Mouse (Mus musculus) ES-Bruce4 (cell line): ENCODE data around the gene Ptbp3. TPM values are rescaled to one million over a fixed set of nuclear protein-coding genes. Genes with fewer than 3 reads are reported as not detected.
"Not testable (repeated sequence)": the region's sequence is repeated elsewhere in the genome, so short reads cannot be mapped to it uniquely, and the experiment has no call there.

ENCODE experiments used
- H3K27ac ChIP-seq: 2 replicates; pipeline ENCODE4 v1.5.1; 2012; ENCODE audit warnings: low read length, inconsistent platforms; ENCODE audit not compliant: insufficient read depth
- H3K27me3 ChIP-seq: 2 replicates; pipeline ENCODE4 v1.6.1; 2012; ENCODE audit warnings: mild to moderate bottlenecking, low read length, inconsistent platforms; ENCODE audit not compliant: control insufficient read depth, poor library complexity, insufficient read depth, severe bottlenecking
- H3K36me3 ChIP-seq: 2 replicates; pipeline ENCODE4 v1.6.1; 2012; ENCODE audit warnings: inconsistent platforms, mild to moderate bottlenecking, low read length, moderate library complexity; ENCODE audit not compliant: control insufficient read depth, poor library complexity, insufficient read depth, severe bottlenecking
- H3K4me1 ChIP-seq: one replicate; pipeline ENCODE4 v1.8.1; 2011; ENCODE audit warnings: low read length; ENCODE audit not compliant: control insufficient read depth, insufficient read depth
- H3K4me3 ChIP-seq: 2 replicates; pipeline ENCODE4 v1.5.1; 2011; ENCODE audit warnings: low read depth, mild to moderate bottlenecking, low read length
- H3K9ac ChIP-seq: 2 replicates; pipeline ENCODE4 v1.6.1; 2012; ENCODE audit warnings: low read depth, mild to moderate bottlenecking, inconsistent platforms; ENCODE audit not compliant: poor library complexity, severe bottlenecking
- H3K9me3 ChIP-seq: replicated peaks from 2 replicates; pipeline ENCODE4 v1.6.1; 2012; ENCODE audit warnings: mild to moderate bottlenecking, low read length, inconsistent platforms; ENCODE audit not compliant: control insufficient read depth, poor library complexity, insufficient read depth, severe bottlenecking
- CTCF ChIP-seq: IDR thresholded peaks from one replicate; pipeline ENCODE4 v1.8.1; 2011; ENCODE audit warnings: low read depth, low read length
- EP300 ChIP-seq: IDR thresholded peaks from 2 replicates; pipeline ENCODE4 v1.6.1; 2011; ENCODE audit warnings: low read depth, low read length; ENCODE audit not compliant: insufficient read depth
- POLR2A ChIP-seq: IDR thresholded peaks from one replicate; pipeline ENCODE4 v1.8.1; 2011; ENCODE audit warnings: low read length; ENCODE audit not compliant: insufficient read depth
- polyA plus RNA-seq: library from polyadenylated mRNA; stranded (reverse); fragments of >200 nt; gene quantifications from 2 replicates; pipeline ENCODE4 v1.2.4, GENCODE M21; 2011; ENCODE audit warnings: low read depth; ENCODE audit not compliant: missing spikeins, insufficient read depth, insufficient read length

Ptbp3 gene
- polyA plus RNA-seq, 1 experiment, result 113 TPM

DNA sequence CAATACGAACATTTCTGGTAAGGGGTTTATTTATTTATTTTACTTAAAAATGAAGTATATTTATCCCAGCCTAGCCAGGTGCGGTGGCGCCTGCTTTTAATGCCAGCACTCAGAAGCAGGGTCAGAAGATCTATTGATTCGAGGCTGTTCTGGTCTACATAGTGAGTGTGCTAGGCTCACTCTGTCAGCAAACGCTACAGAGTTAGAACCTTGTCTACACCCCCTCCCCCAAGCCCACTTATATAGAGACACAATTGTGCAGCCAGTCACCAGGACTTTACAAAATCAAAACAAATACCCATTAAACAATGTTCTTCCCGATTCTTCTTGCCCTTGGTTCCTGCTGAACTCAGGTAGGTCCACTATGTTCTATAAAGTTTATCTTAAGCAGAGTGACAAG is 33.0 kb upstream of the Ptbp3 start:
- Histone ChIP-seq H3K9me3 (no peaks in the 10 kb centered on the region), H3K27me3 (no peaks in the 10 kb centered on the region; the same call in 1 of the 2 replicates), H3K4me3 (no peak overlapping the region), H3K9ac (peak overlapping the region; percentile 65; the same call in 1 of the 2 replicates), H3K36me3 (no peaks in the 10 kb centered on the region), H3K4me1 (no peaks in the 10 kb centered on the region), H3K27ac (no peak overlapping the region)
- TF ChIP-seq CTCF (no peak), EP300 (no peak), POLR2A (no peak)

DNA sequence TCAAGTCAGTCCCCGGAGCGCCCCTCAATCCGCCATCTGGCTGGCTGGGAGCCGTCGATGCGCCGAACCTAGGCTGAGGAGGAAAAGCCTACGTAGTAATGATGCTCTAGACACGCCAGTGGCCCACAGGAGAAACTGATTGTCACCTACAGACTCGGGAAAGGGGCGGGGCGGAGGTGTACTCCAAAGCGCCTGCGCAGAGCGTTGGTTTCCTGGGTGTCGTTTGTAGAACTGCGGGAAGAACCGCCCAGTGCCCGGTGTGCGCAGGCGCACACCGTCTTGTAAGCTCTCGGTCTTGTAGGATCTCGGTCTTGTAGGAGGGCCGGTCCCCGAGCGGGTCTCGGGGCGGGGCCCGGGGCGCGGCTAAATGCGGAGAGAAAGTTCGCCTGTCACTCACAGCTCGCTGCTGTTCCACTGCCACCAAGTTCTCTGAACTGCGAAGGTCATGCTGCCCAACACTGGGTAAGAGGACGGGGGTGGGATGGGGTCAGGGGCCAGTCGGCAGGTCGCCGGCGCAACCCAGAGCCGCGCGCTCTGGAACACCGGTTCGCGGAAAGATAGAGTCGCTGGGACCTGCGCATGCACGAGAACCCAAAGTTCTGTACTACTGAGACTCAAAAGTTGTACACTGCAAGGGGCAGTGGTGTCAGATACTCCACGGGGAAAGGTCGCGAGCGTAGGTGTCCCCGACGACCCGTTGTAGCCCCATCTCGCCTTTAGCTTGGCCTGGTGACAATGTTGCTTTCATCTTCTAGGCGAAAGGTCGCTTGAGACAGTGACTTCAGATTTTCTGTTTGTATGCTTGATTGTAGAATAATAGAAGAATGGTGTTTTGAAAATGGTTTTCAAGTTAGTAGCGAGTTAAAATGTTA is 32.4 kb upstream of the Ptbp3 start, which contains the start of gene Hsdl2:
Hsdl2 (plus strand) TSS at position 250 of the 872 bp plus-strand sequence.
- H3K4me3 ChIP-seq, result peak within 1 kb of the TSS; percentile 93
- TF ChIP-seq CTCF, result no peak
- TF ChIP-seq POLR2A, result peak; percentile 5
- no peak for TF ChIP-seq EP300
- no peak within 1 kb of the TSS for H3K27ac ChIP-seq
- no peaks in the 10 kb centered on the region for H3K36me3 ChIP-seq
- H3K27me3 ChIP-seq, result no peaks in the 10 kb centered on the region; the same call in 1 of the 2 replicates
- peak within 1 kb of the TSS; percentile 65 for H3K9ac ChIP-seq
- no peaks in the 10 kb centered on the region for H3K4me1 ChIP-seq
- H3K9me3 ChIP-seq, result no peaks in the 10 kb centered on the region

GRCm38 (mm10) chr4:59580495-59581281 is 31.5 kb upstream of the Ptbp3 start:
- H3K27ac ChIP-seq, result no peak overlapping the region
- H3K4me1 ChIP-seq, result no peaks in the 10 kb centered on the region
- TF ChIP-seq POLR2A (no peak), EP300 (no peak), CTCF (no peak)

GRCm38 (mm10) chr4:59575184-59575958 is 26.2 kb upstream of the Ptbp3 start:
- no peak overlapping the region for H3K9ac ChIP-seq
- H3K27ac ChIP-seq, result no peak overlapping the region
- no peak overlapping the region for H3K4me3 ChIP-seq
- H3K36me3 ChIP-seq, result no peaks in the 10 kb centered on the region
- no peaks in the 10 kb centered on the region for H3K9me3 ChIP-seq
- no peaks in the 10 kb centered on the region for H3K4me1 ChIP-seq
- no peak for TF ChIP-seq POLR2A
- H3K27me3 ChIP-seq, result no peaks in the 10 kb centered on the region; the same call in 1 of the 2 replicates

More at GRCm38 (mm10) chr4:59580495-59581281, 31.5 kb upstream of the Ptbp3 start:
- peak overlapping the region; percentile 65 for H3K9ac ChIP-seq
- peak overlapping the region; percentile 82 for H3K4me3 ChIP-seq
- no peaks in the 10 kb centered on the region; the same call in 1 of the 2 replicates for H3K27me3 ChIP-seq
- no peaks in the 10 kb centered on the region for H3K36me3 ChIP-seq
- H3K9me3 ChIP-seq, result no peaks in the 10 kb centered on the region

DNA sequence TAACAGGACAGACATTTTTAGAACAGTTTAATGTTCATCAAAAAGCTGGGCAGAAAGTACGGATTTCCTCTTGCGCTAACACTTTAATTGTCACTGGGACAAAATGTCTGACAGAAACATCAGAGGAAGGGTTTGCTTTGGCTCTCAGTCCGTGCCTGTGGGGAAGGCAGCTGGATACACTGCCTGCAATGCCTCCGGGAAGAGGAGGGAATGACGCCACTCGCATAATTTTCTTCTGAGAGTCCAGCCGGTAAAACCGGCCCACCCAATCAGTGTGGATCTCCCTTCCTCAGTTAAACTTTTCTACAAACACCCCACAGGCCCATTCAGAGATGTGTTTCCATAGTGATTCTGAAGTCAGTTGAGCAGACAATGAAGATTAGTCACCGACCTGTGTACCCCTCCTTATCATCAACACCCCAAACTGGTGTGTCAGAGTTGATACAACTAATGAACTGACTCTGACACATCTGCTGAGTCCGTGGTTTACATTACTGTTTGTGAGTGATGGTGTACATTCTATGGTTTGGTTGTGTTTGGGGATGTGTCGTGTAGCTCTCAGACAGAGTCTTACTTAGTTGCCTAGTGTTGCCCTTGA is 23.5 kb upstream of the Ptbp3 start:
- no peak for TF ChIP-seq POLR2A
- TF ChIP-seq CTCF, result no peak
- TF ChIP-seq EP300, result no peak
- no peaks in the 10 kb centered on the region for H3K9me3 ChIP-seq
- H3K9ac ChIP-seq, result no peak overlapping the region
- H3K27me3 ChIP-seq, result no peaks in the 10 kb centered on the region
- no peaks in the 10 kb centered on the region for H3K36me3 ChIP-seq
- H3K4me1 ChIP-seq, result no peaks in the 10 kb centered on the region
- H3K27ac ChIP-seq, result no peak overlapping the region
- H3K4me3 ChIP-seq, result no peak overlapping the region

GRCm38 (mm10) chr4:59570519-59570918 is 21.4 kb upstream of the Ptbp3 start:
- H3K27me3 ChIP-seq, H3K36me3 ChIP-seq, H3K4me3 ChIP-seq, H3K9me3 ChIP-seq, H3K9ac ChIP-seq, H3K4me1 ChIP-seq, H3K27ac ChIP-seq: not testable (repeated sequence)
